Mouse (Mus musculus): ENCODE measurements around the gene Pold4. TPM values are rescaled to one million over a fixed set of nuclear protein-coding genes. Genes with fewer than 3 reads are reported as not detected.
A peak's percentile ranks its signal among the peaks of the same experiment; 100 is the strongest.
"Not testable (repeated sequence)": the region's sequence is repeated elsewhere in the genome, so short reads cannot be mapped to it uniquely, and the experiment has no call there.

Pold4 gene
- polyA plus RNA-seq, 1 experiment: 117 TPM

DNA sequence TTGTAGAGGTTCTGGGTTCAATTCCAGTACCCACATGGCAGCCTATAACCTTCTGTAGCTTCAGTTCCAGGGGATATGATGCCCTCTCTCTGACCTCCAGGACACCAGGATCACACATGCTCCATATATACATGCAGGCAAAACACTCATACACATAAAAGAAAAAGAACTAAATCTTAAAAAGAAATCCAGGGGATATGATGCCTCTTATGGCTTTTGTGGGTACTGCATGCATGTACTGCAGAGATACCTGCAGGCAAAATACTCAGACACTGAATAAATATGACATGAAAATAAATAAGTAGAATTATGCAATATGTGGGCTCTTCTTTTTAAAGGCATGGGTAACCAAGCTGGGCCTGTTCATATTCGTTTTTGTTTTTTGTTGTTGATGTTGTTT, 15.3 kb downstream of the Pold4 start:
- 67% methylated on average over 1 of the region's 1 CpGs for WGBS
- Histone ChIP-seq H3K27ac (ENCODE audit: control insufficient read depth, insufficient read depth, low read length) (no peak overlapping the region), H3K27me3 (ENCODE audit: control insufficient read depth, insufficient read depth, low read length) (no peaks in the 10 kb centered on the region), H3K4me3 (ENCODE audit: control insufficient read depth, insufficient read depth, low read length) (no peak overlapping the region), H3K4me1 (replicated peaks; ENCODE audit: control insufficient read depth, insufficient read depth, low read length) (no peaks in the 10 kb centered on the region), H3K36me3 (ENCODE audit: control insufficient read depth, insufficient read depth, low read length) (no peaks in the 10 kb centered on the region)
- TF ChIP-seq CTCF (IDR thresholded peaks at IDR 0.05; ENCODE audit: borderline replicate concordance, control insufficient read depth, extremely low read depth, insufficient read depth, low read length, poor library complexity) (no peak), POLR2A (IDR thresholded peaks at IDR 0.05; ENCODE audit: control insufficient read depth, extremely low read depth, insufficient read depth, low read length, poor library complexity) (no peak)
- peak; percentile 37 for DNase-seq

DNA sequence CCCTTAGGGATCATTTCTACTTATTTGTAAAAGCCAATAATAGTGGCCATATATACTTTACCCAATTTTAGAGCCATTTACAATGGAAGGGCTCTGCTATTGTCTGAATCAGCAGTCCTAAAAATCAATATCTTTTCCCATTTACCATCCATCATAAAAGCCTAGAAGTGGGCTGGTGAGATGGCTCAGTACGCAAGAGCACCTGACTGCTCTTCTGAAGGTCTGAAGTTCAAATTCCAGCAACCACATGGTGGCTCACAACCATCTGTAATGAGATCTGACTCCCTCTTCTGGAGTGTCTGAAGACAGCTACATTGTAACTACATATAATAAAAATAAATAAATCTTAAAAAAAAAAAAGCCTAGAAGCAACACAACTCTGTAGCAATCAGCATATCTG, 17.0 kb downstream of the Pold4 start:
- not testable (repeated sequence) for H3K27me3 ChIP-seq (ENCODE audit: control insufficient read depth, insufficient read depth, low read length); H3K4me1 ChIP-seq (replicated peaks; ENCODE audit: control insufficient read depth, insufficient read depth, low read length); DNase-seq; H3K27ac ChIP-seq (ENCODE audit: control insufficient read depth, insufficient read depth, low read length); H3K4me3 ChIP-seq (ENCODE audit: control insufficient read depth, insufficient read depth, low read length); H3K36me3 ChIP-seq (ENCODE audit: control insufficient read depth, insufficient read depth, low read length)
- 91% methylated on average over 1 of the region's 1 CpGs for WGBS

DNA sequence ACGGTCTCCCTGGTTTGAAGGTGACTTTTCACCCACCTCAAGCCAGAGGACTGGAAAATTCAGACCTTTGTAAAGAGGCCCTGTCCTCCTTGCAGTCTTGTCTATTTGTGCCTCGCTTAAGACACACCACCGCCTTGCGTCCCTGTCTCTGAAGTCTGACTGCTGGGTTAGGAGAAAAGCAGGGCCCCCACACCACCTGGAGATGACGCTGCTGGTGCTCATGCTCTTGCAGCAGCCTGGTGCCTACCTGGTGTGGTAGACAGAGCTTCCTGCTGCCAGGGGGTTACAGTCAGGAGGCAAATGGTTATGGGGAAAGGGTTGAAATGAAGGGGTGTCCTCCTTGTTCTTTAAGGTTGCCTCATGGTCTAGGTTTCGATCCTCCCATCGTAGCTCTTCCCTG, 22.5 kb downstream of the Pold4 start:
- Histone ChIP-seq H3K4me1 (replicated peaks; ENCODE audit: control insufficient read depth, insufficient read depth, low read length) (peaks cover 6% of the 10 kb centered on the region), H3K36me3 (ENCODE audit: control insufficient read depth, insufficient read depth, low read length) (no peaks in the 10 kb centered on the region), H3K4me3 (ENCODE audit: control insufficient read depth, insufficient read depth, low read length) (no peak overlapping the region), H3K27me3 (ENCODE audit: control insufficient read depth, insufficient read depth, low read length) (no peaks in the 10 kb centered on the region), H3K27ac (ENCODE audit: control insufficient read depth, insufficient read depth, low read length) (no peak overlapping the region)
- no peak for TF ChIP-seq POLR2A (IDR thresholded peaks at IDR 0.05; ENCODE audit: control insufficient read depth, extremely low read depth, insufficient read depth, low read length, poor library complexity)
- no peak for TF ChIP-seq CTCF (IDR thresholded peaks at IDR 0.05; ENCODE audit: borderline replicate concordance, control insufficient read depth, extremely low read depth, insufficient read depth, low read length, poor library complexity)
- WGBS: 96% methylated on average over 7 of the region's 7 CpGs
- DNase-seq: no peak

DNA sequence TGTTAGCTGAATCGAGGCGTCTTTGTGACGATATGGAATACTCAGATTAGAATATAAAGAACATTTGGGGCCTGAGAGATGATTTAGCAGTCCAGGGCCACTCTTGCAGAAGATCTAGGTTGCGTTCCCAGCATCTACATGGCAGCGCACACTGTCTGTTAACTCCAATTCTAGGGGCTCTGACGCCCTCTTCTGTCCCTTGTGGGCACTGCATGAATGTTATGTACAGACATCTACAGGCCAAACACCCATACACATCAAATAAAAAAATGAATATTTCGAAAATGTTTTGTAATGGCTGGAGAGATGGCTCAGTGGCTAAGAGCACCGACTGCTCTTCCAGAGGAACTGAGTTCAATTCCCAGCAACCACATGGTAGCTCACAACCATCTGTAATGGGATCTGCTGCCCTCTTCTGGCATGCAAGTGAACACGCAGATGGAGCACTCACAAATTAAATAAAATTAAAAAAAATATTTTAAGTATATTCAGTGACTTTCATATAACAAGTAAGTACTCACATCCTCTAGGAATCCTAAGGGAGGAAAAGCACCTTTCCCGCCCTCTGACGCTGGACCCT, 24.0 kb downstream of the Pold4 start:
- Histone ChIP-seq H3K27me3 (ENCODE audit: control insufficient read depth, insufficient read depth, low read length) (no peaks in the 10 kb centered on the region), H3K36me3 (ENCODE audit: control insufficient read depth, insufficient read depth, low read length) (no peaks in the 10 kb centered on the region), H3K27ac (ENCODE audit: control insufficient read depth, insufficient read depth, low read length) (no peak overlapping the region), H3K4me3 (ENCODE audit: control insufficient read depth, insufficient read depth, low read length) (no peak overlapping the region), H3K4me1 (replicated peaks; ENCODE audit: control insufficient read depth, insufficient read depth, low read length) (peaks cover 6% of the 10 kb centered on the region)
- WGBS: 90% methylated on average over 11 of the region's 11 CpGs
- no peak for DNase-seq
- TF ChIP-seq POLR2A (IDR thresholded peaks at IDR 0.05; ENCODE audit: control insufficient read depth, extremely low read depth, insufficient read depth, low read length, poor library complexity) (no peak), CTCF (IDR thresholded peaks at IDR 0.05; ENCODE audit: borderline replicate concordance, control insufficient read depth, extremely low read depth, insufficient read depth, low read length, poor library complexity) (no peak)

DNA sequence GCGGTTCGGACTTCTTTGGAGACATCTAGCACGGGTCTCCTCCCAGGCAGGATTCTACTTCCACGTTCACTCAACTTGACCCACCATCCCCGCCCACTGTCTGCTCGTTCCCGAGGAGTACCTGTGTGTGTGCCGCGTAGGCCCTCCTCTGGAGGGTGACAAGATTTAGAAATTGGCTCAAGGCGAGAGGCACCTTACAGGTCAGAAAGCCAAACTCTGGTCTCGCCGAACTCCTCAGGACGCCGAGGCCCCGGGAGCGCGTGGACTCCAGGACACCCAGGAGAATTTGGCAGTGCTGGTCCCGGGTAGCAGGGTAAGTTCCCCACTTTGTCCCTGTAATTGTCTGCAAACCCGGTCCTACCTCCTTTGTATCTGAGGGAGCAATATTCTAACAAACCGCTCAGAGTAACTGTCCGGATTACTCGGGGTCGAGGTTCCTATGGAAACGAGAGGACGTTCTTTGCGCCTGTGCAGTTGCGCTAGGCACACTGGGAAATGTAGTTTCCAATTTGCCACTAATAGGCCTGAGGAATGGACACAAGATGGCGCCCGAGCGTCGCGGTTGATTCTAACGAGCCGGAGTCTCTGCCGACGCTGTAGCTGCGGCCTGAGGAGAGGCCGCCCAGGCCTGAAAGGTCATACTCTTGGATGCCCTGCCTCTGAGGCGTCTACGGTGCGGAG, 25.7 kb downstream of the Pold4 start:
- Histone ChIP-seq H3K27ac (ENCODE audit: control insufficient read depth, insufficient read depth, low read length) (no peak overlapping the region), H3K4me1 (replicated peaks; ENCODE audit: control insufficient read depth, insufficient read depth, low read length) (peaks cover 10% of the 10 kb centered on the region), H3K27me3 (ENCODE audit: control insufficient read depth, insufficient read depth, low read length) (no peaks in the 10 kb centered on the region), H3K4me3 (ENCODE audit: control insufficient read depth, insufficient read depth, low read length) (peak overlapping the region; percentile 69), H3K36me3 (ENCODE audit: control insufficient read depth, insufficient read depth, low read length) (no peaks in the 10 kb centered on the region)
- WGBS: under 1% methylated on average over 41 of the region's 41 CpGs
- DNase-seq: peak; percentile 90
- TF ChIP-seq CTCF (IDR thresholded peaks at IDR 0.05; ENCODE audit: borderline replicate concordance, control insufficient read depth, extremely low read depth, insufficient read depth, low read length, poor library complexity): peak; percentile 87; the same call in 1 of the 2 replicates
- 0 out of 2 replicates have a peak, but pooled peaks have one; percentile 9 for TF ChIP-seq POLR2A (IDR thresholded peaks at IDR 0.05; ENCODE audit: control insufficient read depth, extremely low read depth, insufficient read depth, low read length, poor library complexity)

DNA sequence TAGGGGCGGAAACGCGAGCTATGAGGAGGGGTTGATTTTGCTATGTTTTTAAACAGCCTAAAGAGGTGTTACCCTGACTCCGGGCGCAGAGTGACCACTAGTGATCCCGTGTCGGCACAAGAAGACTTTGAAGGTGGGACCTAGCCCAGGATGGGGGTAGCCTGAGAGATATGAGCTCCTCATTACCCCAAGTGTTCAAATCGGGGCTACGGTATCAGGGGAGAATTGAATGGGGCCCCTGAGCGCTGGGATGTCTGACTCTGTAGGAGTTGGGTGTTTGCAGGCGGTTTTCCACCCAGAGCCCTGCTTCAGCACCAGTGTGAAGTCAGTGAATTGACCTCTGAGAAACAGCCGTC, 26.2 kb downstream of the Pold4 start:
- no peak overlapping the region for H3K4me3 ChIP-seq (ENCODE audit: control insufficient read depth, insufficient read depth, low read length)
- H3K36me3 ChIP-seq (ENCODE audit: control insufficient read depth, insufficient read depth, low read length): no peaks in the 10 kb centered on the region
- peaks cover 14% of the 10 kb centered on the region for H3K4me1 ChIP-seq (replicated peaks; ENCODE audit: control insufficient read depth, insufficient read depth, low read length)
- TF ChIP-seq CTCF (IDR thresholded peaks at IDR 0.05; ENCODE audit: borderline replicate concordance, control insufficient read depth, extremely low read depth, insufficient read depth, low read length, poor library complexity): no peak
- no peak for TF ChIP-seq POLR2A (IDR thresholded peaks at IDR 0.05; ENCODE audit: control insufficient read depth, extremely low read depth, insufficient read depth, low read length, poor library complexity)
- no peak for DNase-seq
- 57% methylated on average over 12 of the region's 12 CpGs for WGBS
- H3K27me3 ChIP-seq (ENCODE audit: control insufficient read depth, insufficient read depth, low read length): no peaks in the 10 kb centered on the region
- H3K27ac ChIP-seq (ENCODE audit: control insufficient read depth, insufficient read depth, low read length): no peak overlapping the region

Measured in thymus, adult 2 months (tissue).